Mouse (Mus musculus) right cerebral cortex, postnatal 36 days (tissue): ENCODE data around the gene Spn.

Experiments
- DNase-seq, 2 experiments: peaks; one replicate each; pipeline ENCODE4 v3.0.0; 2022; ENCODE audit warnings: low spot score in 2 of 2, mixed read lengths in 1 of 2

Gene Spn

GRCm38 (mm10) chr7:127082271-127082670 is 55.4 kb downstream of the Spn start:
- DNase-seq = no peak
